ENCODE assay signal across 9 mouse cellular contexts in the genomic region with DNA sequence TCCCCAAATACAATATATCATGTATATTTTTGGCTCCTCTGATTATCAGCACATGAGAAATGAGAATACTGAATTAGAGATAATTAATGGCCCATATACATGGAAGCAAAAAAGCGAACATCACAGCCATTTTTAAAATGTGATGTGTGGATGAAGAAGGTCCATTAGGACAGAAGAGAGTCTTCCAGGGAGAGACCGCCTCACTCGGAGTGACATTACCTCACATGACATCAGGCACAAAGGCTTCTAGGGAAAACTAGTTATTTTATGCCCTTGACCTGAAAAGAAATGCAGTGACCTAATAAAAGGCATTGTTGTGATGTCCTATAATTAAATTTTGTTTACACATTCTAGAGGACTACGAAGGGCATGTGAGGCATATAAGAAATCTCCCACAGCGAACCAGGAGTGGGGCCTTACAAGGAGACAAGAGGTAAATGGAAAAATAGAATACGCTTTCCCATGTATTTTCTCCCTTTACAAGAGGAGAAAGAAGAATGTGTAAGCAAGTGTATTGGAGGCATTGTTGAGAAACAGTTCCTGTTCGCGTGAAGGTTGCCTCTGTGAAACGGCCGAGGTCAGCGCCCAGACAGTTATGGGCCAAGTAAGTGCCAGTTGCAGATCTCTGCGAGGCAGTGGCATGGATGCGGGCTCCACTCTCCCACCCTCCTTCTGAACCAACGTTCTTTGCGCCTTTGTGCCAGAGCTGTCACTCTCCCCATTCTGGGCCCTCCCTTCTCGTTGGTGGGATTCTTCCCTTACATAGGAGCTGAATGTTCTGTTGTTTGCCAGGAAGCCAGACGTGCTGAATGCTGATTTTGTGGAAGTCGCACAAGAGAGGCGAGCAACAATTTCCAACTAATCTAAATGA. TPM values are rescaled to one million over a fixed set of nuclear protein-coding genes. Genes with fewer than 3 reads are reported as not detected.
A peak's percentile ranks its signal among the peaks of the same experiment; 100 is the strongest.
DNase-seq lines count a peak whose midpoint lies in the region; ATAC-seq and TF ChIP-seq lines count a peak whose summit lies in the region.
"Had no signal": no experiment of that assay in that cellular context is flagged by ENCODE, and none has a peak within 500 bp of the region (broad histone marks: within the 10 kb centered on the region; RNA-seq: fewer than 3 reads in every experiment).

No protein-coding gene starts in this region.

- peaks cover 3% of the 10 kb centered on the region; the same call in 1 of the 2 replicates for H3K4me1 ChIP-seq in embryonic facial prominence, embryonic 14.5 days (ENCODE audit: control insufficient read depth, insufficient read depth, low read length)
- peaks cover 8% of the 10 kb centered on the region; the same call in 1 of the 2 replicates for H3K4me1 ChIP-seq in hindbrain, postnatal 0 days (ENCODE audit: insufficient read depth, low read length)
- H3K4me1 ChIP-seq in neural tube, embryonic 11.5 days (ENCODE audit: control insufficient read depth, insufficient read depth, low read length) = peaks cover 4% of the 10 kb centered on the region
- H3K4me1 ChIP-seq in heart, adult 2 months (ENCODE audit: control insufficient read depth, insufficient read depth, low read length) = no peaks in the 10 kb centered on the region
- H3K4me1 ChIP-seq: liver, embryonic 13.5 days had no signal

- H3K36me3 ChIP-seq in embryonic facial prominence, embryonic 14.5 days (ENCODE audit: control insufficient read depth, insufficient read depth, low read length) = no peaks in the 10 kb centered on the region
- no peaks in the 10 kb centered on the region for H3K36me3 ChIP-seq in hindbrain, postnatal 0 days (ENCODE audit: insufficient read depth, low read length)
- no peaks in the 10 kb centered on the region for H3K36me3 ChIP-seq in neural tube, embryonic 11.5 days (ENCODE audit: control insufficient read depth, insufficient read depth, low read length)
- no peaks in the 10 kb centered on the region for H3K36me3 ChIP-seq in heart, adult 2 months (ENCODE audit: control insufficient read depth, insufficient read depth, low read length)
- H3K36me3 ChIP-seq: liver, embryonic 13.5 days had no signal

- no peak overlapping the region for H3K9ac ChIP-seq in embryonic facial prominence, embryonic 14.5 days (ENCODE audit: low read depth, low read length)
- H3K9ac ChIP-seq in hindbrain, postnatal 0 days (replicated peaks; ENCODE audit: low read length) = no peak overlapping the region
- H3K9ac ChIP-seq in neural tube, embryonic 11.5 days (ENCODE audit: low read length) = no peak overlapping the region
- H3K9ac ChIP-seq in heart, adult 2 months (ENCODE audit: low read depth, low read length) = no peak overlapping the region
- H3K9ac ChIP-seq: liver, embryonic 13.5 days had no signal

- TF ChIP-seq EP300 in heart, adult 2 months (IDR thresholded peaks at IDR 0.05; ENCODE audit: insufficient read depth, low read depth, low read length) = no peak

- no peak for ATAC-seq in embryonic facial prominence, embryonic 14.5 days (ENCODE audit: low read depth)
- peak; percentile 97 for ATAC-seq in hindbrain, postnatal 0 days
- peak; percentile 75 for ATAC-seq in neural tube, embryonic 11.5 days (ENCODE audit: insufficient read depth, low FRiP score, low TSS enrichment)

- intact Hi-C loops in heart, adult 2 months (cut with DNase I) = no loop called here

- H3K4me3 ChIP-seq in embryonic facial prominence, embryonic 14.5 days (ENCODE audit: low read depth, low read length) = no peak overlapping the region
- H3K4me3 ChIP-seq in hindbrain, postnatal 0 days (ENCODE audit: low read length) = no peak overlapping the region
- no peak overlapping the region for H3K4me3 ChIP-seq in neural tube, embryonic 11.5 days (ENCODE audit: low read depth, low read length)
- H3K4me3 ChIP-seq in heart, adult 2 months = no peak overlapping the region
- H3K4me3 ChIP-seq: liver, embryonic 13.5 days had no signal

- no peak for TF ChIP-seq POLR2A in heart, adult 2 months (IDR thresholded peaks at IDR 0.05; ENCODE audit: insufficient read depth, low read depth, low read length)

- no peaks in the 10 kb centered on the region for H3K27me3 ChIP-seq in embryonic facial prominence, embryonic 14.5 days (replicated peaks; ENCODE audit: control insufficient read depth, insufficient read depth, low read length)
- H3K27me3 ChIP-seq in hindbrain, postnatal 0 days (ENCODE audit: insufficient read depth, low read length) = no peaks in the 10 kb centered on the region
- H3K27me3 ChIP-seq in neural tube, embryonic 11.5 days (ENCODE audit: control insufficient read depth, insufficient read depth, low read length) = no peaks in the 10 kb centered on the region
- H3K27me3 ChIP-seq in heart, adult 2 months (ENCODE audit: control insufficient read depth, insufficient read depth, low read length) = no peaks in the 10 kb centered on the region
- H3K27me3 ChIP-seq: liver, embryonic 13.5 days had no signal

- no peaks in the 10 kb centered on the region for H3K79me2 ChIP-seq in heart, adult 2 months (replicated peaks; ENCODE audit: control insufficient read depth, insufficient read depth, low read length)

- no peaks in the 10 kb centered on the region for H3K9me3 ChIP-seq in embryonic facial prominence, embryonic 14.5 days (ENCODE audit: control insufficient read depth, low read length)
- H3K9me3 ChIP-seq in hindbrain, postnatal 0 days (ENCODE audit: low read length) = no peaks in the 10 kb centered on the region
- no peaks in the 10 kb centered on the region for H3K9me3 ChIP-seq in neural tube, embryonic 11.5 days (ENCODE audit: control insufficient read depth, low read length)
- H3K9me3 ChIP-seq: liver, embryonic 13.5 days had no signal

- WGBS in embryonic facial prominence, embryonic 14.5 days = 61% methylated on average over 19 of the region's 19 CpGs
- 30% methylated on average over 19 of the region's 19 CpGs for WGBS in hindbrain, postnatal 0 days
- WGBS in neural tube, embryonic 11.5 days = 63% methylated on average over 19 of the region's 19 CpGs
- WGBS in heart, adult 2 months = 82% methylated on average over 19 of the region's 19 CpGs

- no peak overlapping the region for H3K27ac ChIP-seq in embryonic facial prominence, embryonic 14.5 days (replicated peaks; ENCODE audit: low read depth, low read length)
- H3K27ac ChIP-seq in hindbrain, postnatal 0 days = peak overlapping the region; percentile 71
- no peak overlapping the region for H3K27ac ChIP-seq in neural tube, embryonic 11.5 days (ENCODE audit: low read depth, low read length)
- H3K27ac ChIP-seq in heart, adult 2 months = no peak overlapping the region
- H3K27ac ChIP-seq: liver, embryonic 13.5 days had no signal

- no peak overlapping the region for H3K4me2 ChIP-seq in embryonic facial prominence, embryonic 14.5 days (ENCODE audit: low read depth, low read length)
- peak overlapping the region; percentile 4 for H3K4me2 ChIP-seq in hindbrain, postnatal 0 days (ENCODE audit: low read depth, low read length)
- no peak overlapping the region for H3K4me2 ChIP-seq in neural tube, embryonic 11.5 days (ENCODE audit: low read depth)
- H3K4me2 ChIP-seq: liver, embryonic 13.5 days had no signal

- no peak for TF ChIP-seq CTCF in hindbrain, postnatal 0 days (IDR thresholded peaks at IDR 0.05; ENCODE audit: low read depth)
- no peak for TF ChIP-seq CTCF in heart, adult 2 months (IDR thresholded peaks at IDR 0.05)

- peak; percentile 14 for DNase-seq in adrenal gland, postnatal 10 days
- no peak for DNase-seq in adrenal gland, postnatal 4 days (ENCODE audit: low spot score in 2 of 2)
- peak; percentile 32 for DNase-seq in embryonic facial prominence, embryonic 14.5 days (ENCODE audit: low spot score)
- DNase-seq in hindbrain, postnatal 0 days (ENCODE audit: low spot score) = peak; percentile 82
- DNase-seq in neural tube, embryonic 11.5 days (ENCODE audit: low spot score) = peak; percentile 49
- DNase-seq in heart, adult 2 months = no peak
- no peak for DNase-seq in kidney, adult 8-10 months
- no peak for DNase-seq in lung, postnatal 25 days (ENCODE audit: low spot score)
- DNase-seq: liver, embryonic 13.5 days had no signal

RNA-seq across cellular contexts. Expression of a gene that starts 41.0 kb away (rescaled TPM):
- total RNA-seq in adrenal gland, postnatal 10 days (2021) = 10 to 100 TPM in 1 of 2 experiments, 1 to 10 TPM in 1; 9.9 to 10.1 TPM
- total RNA-seq in adrenal gland, postnatal 4 days (2021) = 10 to 100 TPM; 16.1 to 20.2 TPM
- polyA plus RNA-seq in embryonic facial prominence, embryonic 14.5 days (2014; fragmentation: Nextera tagmentation; extraction: Ambion mirVana) = 13.2 and 13.5 TPM in 2 replicates
- total RNA-seq in hindbrain, postnatal 0 days (2014; rRNA removed) = 173 and 188 TPM in 2 replicates
- polyA plus RNA-seq in hindbrain, postnatal 0 days (2015; fragmentation: Nextera tagmentation; extraction: Ambion mirVana) = 99.1 and 103 TPM in 2 replicates
- polyA plus RNA-seq in neural tube, embryonic 11.5 days (2014; fragmentation: Nextera tagmentation; extraction: Ambion mirVana) = 17.8 and 17.9 TPM in 2 replicates
- total RNA-seq in heart, adult 2 months (2021) = under 1 TPM; 0.47 to 0.61 TPM
- 0.76 and 1.1 TPM in 2 replicates for polyA plus RNA-seq in heart, adult 2 months (2012; rRNA removed)

Comparison
In these comparisons a context has a peak if more than half of its experiments do, and no peak if none do; other contexts are left out.
1. DNase-seq: peak in adrenal gland, postnatal 10 days (single experiment), embryonic facial prominence, embryonic 14.5 days (single experiment), hindbrain, postnatal 0 days (single experiment) and neural tube, embryonic 11.5 days (single experiment); none in adrenal gland, postnatal 4 days (0 of 2), heart, adult 2 months (0 of 2), kidney, adult 8-10 months (0 of 2) and lung, postnatal 25 days (single experiment).
2. RNA of a gene that starts 41.0 kb away (total RNA-seq): 173 to 188 TPM in hindbrain, postnatal 0 days, 16.1 to 20.2 TPM in adrenal gland, postnatal 4 days and 9.9 to 10.1 TPM in adrenal gland, postnatal 10 days; 0.47 to 0.61 TPM in heart, adult 2 months; every median in the first group is over 4 times any median in the second.